Mouse (Mus musculus) right cerebral cortex, postnatal 14 days (tissue): ENCODE measurements at regions not wholly inside any gene's neighbourhood (a gene's known extent, or its start where the extent isn't known, plus 50 kb on each side); places are given as distances from the start of the nearest gene placed in this dataset.
A peak's percentile ranks its signal among the peaks of the same experiment; 100 is the strongest.

Experiments
- DNase-seq: peaks from one replicate; pipeline ENCODE4 v3.0.0; 2022

- DNase-seq, result no peak
These were observed 207.2 kb upstream of the Ncam1 start for GRCm38 (mm10) chr9:50005757-50006576.

DNA sequence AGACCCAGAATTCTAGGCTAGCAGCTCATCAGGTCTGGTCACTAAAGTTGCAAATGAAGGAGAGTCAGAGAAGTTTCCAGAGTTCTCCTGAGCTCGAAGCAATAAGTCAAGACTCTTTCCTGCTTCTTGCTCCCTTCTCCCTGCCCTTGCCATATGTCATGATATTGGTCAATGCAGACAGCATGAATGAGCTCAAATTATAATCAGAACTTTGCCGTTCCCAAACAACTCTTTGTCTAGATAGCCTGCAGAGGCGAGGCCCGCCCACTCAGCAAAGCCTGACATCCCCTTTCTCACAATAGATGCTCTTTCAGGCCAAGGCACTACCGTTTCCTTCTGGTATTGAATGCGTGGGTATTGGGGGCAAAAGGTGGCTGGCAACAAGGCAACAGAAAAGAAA is 204.0 kb upstream of the Ncam1 start:
- no peak for DNase-seq

DNA sequence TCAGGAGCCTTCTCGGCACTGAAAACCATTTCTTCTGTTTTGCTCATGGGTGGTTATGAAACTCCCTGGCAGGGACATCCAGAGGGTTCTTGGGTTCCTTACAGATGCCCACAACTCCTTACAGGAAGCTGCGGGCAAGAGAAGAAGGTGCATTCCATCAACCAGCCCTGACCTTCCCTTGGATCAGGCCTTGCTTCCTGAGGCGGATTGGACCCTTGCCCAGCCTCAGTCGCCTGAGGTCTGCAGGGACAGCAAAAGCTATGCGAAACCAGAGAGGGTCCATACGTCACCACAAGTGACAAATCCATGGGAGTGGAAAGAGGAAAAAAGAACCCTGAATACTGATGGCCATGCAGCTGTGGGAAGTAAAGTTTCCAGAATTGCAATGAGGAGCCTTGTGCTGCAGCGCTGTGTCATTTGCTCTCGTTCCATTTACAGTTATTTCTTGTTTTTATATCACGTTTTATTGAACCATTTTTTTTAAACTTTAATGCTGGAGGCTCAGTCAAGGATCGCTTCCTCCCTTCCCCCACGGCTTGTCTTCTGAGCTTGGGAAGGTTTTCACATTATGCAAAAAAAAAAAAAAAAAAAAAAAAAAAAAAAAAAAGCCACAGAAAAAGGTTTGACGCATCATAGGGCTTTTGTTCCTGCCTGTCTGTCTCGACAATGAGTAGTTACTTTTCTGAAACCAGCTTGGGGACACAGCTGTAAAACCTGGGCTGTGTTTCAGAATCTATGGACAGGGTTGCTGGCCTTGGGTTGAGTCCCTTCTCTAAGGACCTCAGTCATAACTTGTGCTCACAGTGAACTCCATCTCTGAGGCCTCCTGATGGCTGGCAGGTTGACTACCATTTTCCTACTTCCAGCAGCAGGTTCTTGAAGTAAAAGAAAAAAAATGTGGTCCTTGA is 202.0 kb upstream of the Ncam1 start:
- DNase-seq, result no peak

GRCm38 (mm10) chr9:49999970-50000369 is 201.2 kb upstream of the Ncam1 start:
- DNase-seq, result no peak

DNA sequence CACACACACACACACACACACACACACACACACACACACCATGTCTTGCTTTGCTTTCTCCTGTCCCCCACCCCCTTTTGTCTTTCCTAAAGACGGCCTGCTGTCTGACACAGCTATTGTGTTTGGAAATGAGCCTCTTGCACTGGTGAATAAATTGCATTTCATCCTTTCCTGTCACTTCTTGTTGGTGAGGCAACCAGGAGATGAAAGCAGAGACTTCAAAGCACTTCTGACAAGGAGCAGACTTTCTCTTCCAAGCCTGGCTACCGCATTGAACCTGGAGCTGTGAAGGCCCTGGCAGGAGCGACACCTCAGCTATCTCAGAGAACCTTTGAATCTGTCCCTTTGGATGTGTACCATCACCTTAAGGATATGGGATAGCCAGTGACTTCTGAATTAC is 199.4 kb upstream of the Ncam1 start:
- DNase-seq, result no peak

- peak; percentile 95 for DNase-seq
These were observed 190.9 kb upstream of the Ncam1 start for GRCm38 (mm10) chr9:49989464-49990271.

GRCm38 (mm10) chr9:49988064-49988463 is 189.3 kb upstream of the Ncam1 start:
- DNase-seq, result no peak

DNA sequence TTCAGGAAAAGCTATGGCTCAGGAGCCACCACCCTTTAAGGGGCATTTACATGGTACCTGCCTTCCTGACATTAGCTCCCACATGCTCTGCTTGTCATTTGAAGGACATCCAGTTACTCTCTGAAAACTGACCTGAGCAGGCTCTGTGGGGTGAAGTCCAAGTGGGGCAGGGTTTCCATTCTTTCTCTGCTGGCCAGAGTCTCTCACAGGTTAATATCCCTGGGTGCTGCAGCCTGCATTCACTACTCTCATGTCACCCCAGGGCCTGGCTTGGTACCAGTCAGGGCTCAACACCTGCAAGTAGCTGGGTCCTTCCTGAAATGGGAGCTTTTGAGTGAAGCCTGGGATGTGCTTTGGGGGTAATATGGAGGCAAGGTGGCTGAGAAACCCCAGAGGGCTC is 188.8 kb upstream of the Ncam1 start:
- no peak for DNase-seq

DNA sequence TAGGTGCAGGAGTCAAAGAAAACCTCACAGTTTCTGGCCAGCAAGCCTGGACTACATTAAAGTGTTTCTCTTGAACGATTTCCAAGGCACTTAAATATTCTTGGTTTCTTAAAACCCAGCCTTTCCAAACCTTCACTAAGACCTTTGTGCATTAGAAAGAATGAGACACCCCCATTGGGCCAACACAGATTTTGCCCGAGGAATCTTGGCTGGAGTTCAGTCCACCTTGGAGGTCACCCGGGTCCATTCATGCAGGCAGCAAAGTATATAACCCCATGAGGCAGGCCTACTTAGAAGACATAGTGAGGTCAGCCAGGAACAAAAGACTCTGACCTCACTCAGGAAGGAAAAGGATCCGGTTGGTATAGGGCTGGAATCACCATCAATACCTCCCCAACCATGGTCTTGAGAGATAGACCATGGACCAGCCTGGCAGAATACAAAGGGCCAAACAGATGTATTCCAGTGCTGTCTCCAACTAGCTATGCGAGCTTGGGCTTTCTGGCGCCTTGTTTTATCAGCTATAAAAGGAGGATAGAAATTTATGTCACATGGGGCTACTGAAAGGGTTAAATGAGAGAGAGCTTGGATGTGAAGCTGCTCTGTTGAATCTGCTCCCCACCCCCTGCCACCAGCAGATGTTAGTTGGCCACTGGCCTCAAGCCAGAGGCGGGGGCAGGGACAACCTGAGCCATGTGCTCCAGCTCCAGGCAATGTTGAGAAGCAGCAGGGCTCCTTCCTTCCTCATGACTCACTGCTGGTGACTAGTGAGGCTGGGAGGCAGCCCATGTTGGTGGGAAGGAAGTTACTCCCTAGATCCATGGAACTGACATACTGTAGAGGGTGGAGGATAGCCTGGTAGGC is 181.9 kb upstream of the Ncam1 start:
- peak; percentile 73 for DNase-seq

GRCm38 (mm10) chr9:49975938-49976671 is 177.4 kb upstream of the Ncam1 start:
- peak; percentile 66 for DNase-seq

DNA sequence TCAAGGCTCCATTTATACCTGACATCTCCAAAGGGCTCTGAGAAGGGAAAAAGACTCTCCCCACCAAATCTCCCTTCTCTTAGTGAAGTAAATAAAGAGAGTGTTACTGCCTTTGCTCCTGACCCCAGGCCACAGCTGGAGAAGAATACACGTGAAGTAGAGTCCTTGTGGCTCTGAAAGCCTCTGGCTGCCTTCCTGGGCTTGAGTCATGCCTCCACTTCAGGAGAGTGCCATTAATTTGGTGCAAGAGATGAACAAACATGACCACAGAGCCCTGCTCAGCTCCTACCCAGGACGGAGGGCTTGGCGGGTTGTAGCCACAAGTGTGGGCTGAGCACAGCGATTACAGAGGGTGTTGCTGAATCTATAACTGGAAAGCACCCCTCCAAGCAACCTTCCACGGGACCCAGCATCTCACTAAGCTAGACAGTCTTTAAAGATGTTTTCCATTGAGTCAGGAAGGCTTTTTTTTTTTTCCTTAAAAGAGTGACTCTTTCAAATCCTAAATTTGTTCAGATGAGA is 175.3 kb upstream of the Ncam1 start:
- no peak for DNase-seq

DNA sequence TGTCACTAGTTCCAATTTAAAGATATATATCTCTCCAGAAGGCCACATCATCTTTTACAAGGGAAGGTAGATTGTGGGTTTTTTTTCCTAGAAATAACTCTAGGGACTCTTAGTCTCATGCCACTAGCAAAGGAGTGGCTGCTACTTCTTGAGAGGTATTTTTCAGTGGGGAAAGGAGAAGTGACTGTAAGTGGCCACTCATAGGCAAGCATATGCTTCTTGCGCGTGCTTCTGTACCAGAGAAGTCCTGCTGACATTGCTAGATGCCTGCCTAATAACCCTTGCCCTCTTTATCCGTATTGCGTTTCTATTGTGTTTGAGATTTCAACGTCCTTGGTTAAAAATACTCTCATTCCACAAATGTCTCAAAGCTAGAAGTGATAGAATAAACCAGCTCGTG is 170.7 kb upstream of the Ncam1 start:
- DNase-seq, result no peak

- DNase-seq, result no peak
These were observed 165.9 kb upstream of the Ncam1 start for GRCm38 (mm10) chr9:49964666-49965065.

DNA sequence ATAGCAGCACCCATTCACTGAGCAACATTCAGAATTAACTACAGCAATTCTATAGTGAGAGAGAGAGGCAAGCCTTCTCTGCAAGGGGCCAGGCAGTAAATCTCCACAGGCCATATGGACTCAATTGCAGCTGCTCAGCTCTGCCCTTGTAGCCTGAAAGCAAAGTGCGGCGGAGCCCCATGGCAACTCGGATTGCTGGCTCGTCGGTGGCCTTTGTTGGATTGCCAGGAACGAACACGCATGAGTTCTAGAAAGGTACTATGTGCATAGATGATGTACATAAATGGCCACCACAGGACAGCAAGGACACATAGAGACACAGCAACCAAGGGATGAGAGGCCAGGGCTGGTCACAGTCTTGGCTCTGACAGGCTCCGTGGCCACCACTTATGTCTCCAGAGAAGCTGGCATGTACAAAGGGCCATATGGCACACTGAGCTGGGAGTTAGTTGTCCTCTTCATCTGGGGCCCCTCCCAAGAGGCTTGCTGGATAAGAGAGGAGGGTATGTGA is 163.9 kb upstream of the Ncam1 start:
- DNase-seq, result no peak

GRCm38 (mm10) chr9:49961965-49962364 is 163.2 kb upstream of the Ncam1 start:
- DNase-seq, result no peak

DNA sequence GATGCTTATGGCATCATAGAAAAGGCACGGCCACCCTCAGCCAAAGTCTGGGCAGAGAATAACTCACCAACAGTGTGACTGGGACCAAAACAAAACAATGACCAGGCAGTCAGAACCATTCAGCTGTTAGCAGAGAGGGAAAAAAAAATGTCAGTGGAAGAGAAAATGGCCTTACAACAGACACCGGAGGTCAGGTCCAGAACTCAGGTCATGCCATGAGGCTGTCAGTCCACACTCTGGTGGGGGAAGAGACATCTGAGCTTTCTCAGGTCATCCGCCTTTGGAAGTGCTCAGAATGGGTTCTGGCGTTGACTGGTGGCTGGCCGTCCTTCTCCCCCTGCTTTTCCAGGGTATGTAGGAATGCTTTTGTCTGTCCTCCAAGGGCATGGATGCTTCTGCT is 162.6 kb upstream of the Ncam1 start:
- DNase-seq, result no peak

DNA sequence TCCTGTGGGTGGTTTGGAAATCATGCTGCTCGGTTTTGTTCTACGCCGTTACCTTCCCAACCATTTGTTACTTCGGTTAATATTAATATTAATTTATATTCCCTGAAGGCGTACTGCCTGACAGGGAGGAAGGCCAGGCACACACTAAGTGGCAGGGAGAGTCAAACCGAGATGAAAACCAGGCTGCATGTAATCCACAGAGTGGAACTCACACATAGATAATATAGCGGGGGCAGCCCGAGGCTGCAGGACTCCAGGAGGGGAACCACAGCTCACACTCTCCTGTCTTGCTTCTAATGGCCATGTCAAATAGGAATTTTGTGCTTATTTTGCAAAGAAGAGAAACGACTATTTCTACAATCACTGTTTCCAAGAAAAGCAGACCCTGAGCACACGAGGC is 161.3 kb upstream of the Ncam1 start:
- no peak for DNase-seq

GRCm38 (mm10) chr9:49958890-49959289 is 160.2 kb upstream of the Ncam1 start:
- no peak for DNase-seq

DNA sequence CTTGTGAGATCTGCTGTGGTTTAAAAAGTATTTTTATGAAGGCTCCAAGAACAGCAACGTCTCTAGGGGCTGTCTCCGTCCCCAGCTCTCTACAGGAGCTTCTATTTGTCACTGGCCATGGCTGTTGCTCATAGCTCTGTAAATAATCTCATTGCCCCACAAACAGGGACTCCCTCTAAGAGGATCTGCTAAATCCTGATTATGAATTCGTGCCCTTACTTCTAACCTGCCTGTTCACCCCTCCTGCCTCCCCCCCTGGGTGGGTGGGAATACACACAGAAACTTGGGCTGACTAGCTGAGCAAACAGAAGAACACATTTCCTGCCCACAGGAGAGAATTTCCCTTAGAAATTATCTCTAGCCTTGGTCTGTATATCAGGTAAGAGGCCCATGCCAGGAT is 155.9 kb upstream of the Ncam1 start:
- DNase-seq, result no peak

- no peak for DNase-seq
These were observed 151.6 kb upstream of the Ncam1 start for GRCm38 (mm10) chr9:49950321-49950720.

DNA sequence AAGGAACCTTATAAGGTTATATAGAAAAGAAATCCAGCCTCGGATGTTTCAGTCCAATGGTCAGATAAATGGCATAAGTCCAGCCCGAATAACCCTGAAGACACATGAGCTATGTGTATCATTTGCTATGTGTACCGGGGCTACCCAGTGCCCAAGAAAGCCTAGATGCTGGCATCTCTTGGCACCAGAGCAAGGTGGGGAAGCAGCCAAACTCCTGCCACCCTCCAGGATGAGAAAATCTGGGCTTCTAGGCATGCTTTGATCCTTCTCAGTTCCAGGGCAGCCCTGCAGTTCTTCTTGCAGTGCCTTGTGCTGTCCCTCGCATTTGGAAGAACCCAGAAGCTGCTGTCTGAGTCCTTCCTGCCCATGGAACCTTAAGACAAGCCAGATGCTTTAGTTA is 149.8 kb upstream of the Ncam1 start:
- no peak for DNase-seq
